Mouse (Mus musculus) embryonic fibroblast, embryonic 13.5 days (primary cell): ENCODE measurements around the gene Ceacam19.

ENCODE experiments used
- CTCF ChIP-seq: IDR thresholded peaks from 2 replicates; pipeline ENCODE4 v1.5.1; 2011; ENCODE audit warnings: mild to moderate bottlenecking, control low read depth, low read length, moderate library complexity, borderline replicate concordance; ENCODE audit not compliant: insufficient read depth
- POLR2A ChIP-seq: IDR thresholded peaks from 2 replicates; pipeline ENCODE4 v1.6.1; 2011; ENCODE audit warnings: low read depth, mild to moderate bottlenecking, control low read depth, low read length, moderate library complexity

GRCm38 (mm10) chr7:19856283-19856682 lies 31.5 kb downstream of the Ceacam19 start:
- TF ChIP-seq CTCF, result no peak
- no peak for TF ChIP-seq POLR2A
